Mouse (Mus musculus) neural tube, embryonic 11.5 days (tissue): ENCODE results near the gene Lcat. TPM values are rescaled to one million over a fixed set of nuclear protein-coding genes. Genes with fewer than 3 reads are reported as not detected.

Source experiments
- ATAC-seq: fragments of 200-750 bp; cut with Nextera tagmentation; 2 replicates; pipeline ENCODE4 v1.8.0; 2017; ENCODE audit warnings: moderate number of reproducible peaks, mild to moderate bottlenecking, moderate TSS enrichment, moderate library complexity; ENCODE audit not compliant: insufficient read depth, low FRiP score, low TSS enrichment
- DNase-seq: peaks from one replicate; pipeline ENCODE4 v3.0.0-alpha.2; 2015; ENCODE audit warnings: low spot score
- H3K27ac ChIP-seq: fragments of 300-500 bp; sonication (generic); 2 replicates; pipeline ENCODE4 v1.5.1; 2014; ENCODE audit warnings: low read depth, mild to moderate bottlenecking, low read length
- H3K27me3 ChIP-seq: fragments of 300-500 bp; sonication (generic); 2 replicates; pipeline ENCODE4 v1.6.1; 2014; ENCODE audit warnings: mild to moderate bottlenecking, low read length, mixed read lengths; ENCODE audit not compliant: control insufficient read depth, insufficient read depth
- H3K36me3 ChIP-seq: fragments of 300-500 bp; sonication (generic); 2 replicates; pipeline ENCODE4 v1.6.1; 2014; ENCODE audit warnings: mild to moderate bottlenecking, low read length, moderate library complexity, mixed read lengths; ENCODE audit not compliant: control insufficient read depth, insufficient read depth
- H3K4me1 ChIP-seq: fragments of 300-500 bp; sonication (generic); 2 replicates; pipeline ENCODE4 v1.6.1; 2014; ENCODE audit warnings: low read length, mixed read lengths; ENCODE audit not compliant: control insufficient read depth, insufficient read depth
- H3K4me2 ChIP-seq: fragments of 300-500 bp; sonication (generic); 2 replicates; pipeline ENCODE4 v1.6.1; 2014; ENCODE audit warnings: low read depth, mild to moderate bottlenecking, moderate library complexity
- H3K4me3 ChIP-seq: fragments of 300-500 bp; sonication (generic); 2 replicates; pipeline ENCODE4 v1.5.1; 2014; ENCODE audit warnings: low read depth, low read length
- H3K9ac ChIP-seq: fragments of 300-500 bp; sonication (generic); 2 replicates; pipeline ENCODE4 v1.6.1; 2014; ENCODE audit warnings: mild to moderate bottlenecking, low read length
- H3K9me3 ChIP-seq: fragments of 300-500 bp; sonication (generic); 2 replicates; pipeline ENCODE4 v1.6.1; 2016; ENCODE audit warnings: low read length; ENCODE audit not compliant: control insufficient read depth
- WGBS: fragments of 180-500 bp; shearing (Covaris S2); extraction: QIAGEN DNeasy Blood & Tissue Kit; methylation state at CpG from one replicate; pipeline ENCODE4 v1.1.7; 2014; 5-methylcytosine and 5-hydroxymethylcytosine counted together
- polyA plus RNA-seq: library from polyadenylated mRNA; unstranded; fragments of >200 nt; fragmentation: Nextera tagmentation; extraction: Ambion mirVana; gene quantifications from 2 replicates; pipeline ENCODE4 v1.2.1, GENCODE M21; 2014

Lcat gene
- polyA plus RNA-seq, 1 experiment from 2014 or later: 0.50 TPM

DNA sequence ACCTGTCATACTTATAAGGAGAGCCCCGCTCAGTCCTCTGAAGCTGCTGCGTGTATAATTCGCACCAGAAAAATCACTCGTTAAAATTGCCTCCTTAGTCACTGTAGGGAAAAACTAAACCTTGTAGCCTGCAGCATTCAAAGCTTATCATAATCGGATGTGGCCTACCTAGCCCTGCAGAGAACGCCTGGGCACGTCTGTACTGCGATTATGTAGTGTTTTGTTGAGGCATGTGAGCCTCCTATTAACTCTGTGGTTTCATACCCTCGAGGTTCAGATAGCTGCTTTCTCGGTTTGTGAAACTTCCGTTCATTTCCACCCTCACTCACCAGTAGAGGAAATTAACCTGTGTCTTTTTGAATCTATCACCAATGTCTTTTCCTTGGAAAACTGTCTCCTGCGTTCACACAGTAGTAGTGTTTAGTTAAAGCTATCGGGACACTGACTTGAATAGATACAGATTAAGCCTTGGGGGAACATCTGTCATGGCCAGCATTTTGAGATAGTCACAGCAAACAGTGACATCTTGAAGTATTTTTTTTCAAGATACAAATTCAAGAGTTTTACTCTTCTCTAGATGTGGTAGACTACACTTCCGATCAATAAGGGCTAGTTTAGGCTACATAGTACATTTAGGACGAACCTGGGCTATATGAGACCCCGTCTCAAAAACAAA lies 42.1 kb downstream of the Lcat start:
- Histone ChIP-seq H3K36me3 (no peaks in the 10 kb centered on the region), H3K9ac (peak overlapping the region; percentile 92), H3K4me3 (peak overlapping the region; percentile 83), H3K27ac (no peak overlapping the region), H3K27me3 (no peaks in the 10 kb centered on the region), H3K9me3 (no peaks in the 10 kb centered on the region), H3K4me1 (peaks cover 4% of the 10 kb centered on the region), H3K4me2 (peak overlapping the region; percentile 61)
- DNase-seq (no peak), ATAC-seq (no peak)
- WGBS: 43% methylated on average over 16 of the region's 16 CpGs

- Histone ChIP-seq H3K9me3 (no peaks in the 10 kb centered on the region), H3K4me2 (peak within 1 kb of the TSS; percentile 61), H3K36me3 (no peaks in the 10 kb centered on the region), H3K4me1 (peaks cover 4% of the 10 kb centered on the region), H3K9ac (peak within 1 kb of the TSS; percentile 92), H3K27ac (peak within 1 kb of the TSS; percentile 61), H3K27me3 (no peaks in the 10 kb centered on the region), H3K4me3 (peak within 1 kb of the TSS; percentile 83)
- DNase-seq (peak; percentile 96), ATAC-seq (peak; percentile 93)
- under 1% methylated on average over 68 of the region's 68 CpGs for WGBS
These were observed 42.8 kb downstream of the Lcat start, which contains the start of gene Pskh1 for GRCm38 (mm10) chr8:105900180-105900940. Pskh1 (plus strand) TSS chr8:105900441.

DNA sequence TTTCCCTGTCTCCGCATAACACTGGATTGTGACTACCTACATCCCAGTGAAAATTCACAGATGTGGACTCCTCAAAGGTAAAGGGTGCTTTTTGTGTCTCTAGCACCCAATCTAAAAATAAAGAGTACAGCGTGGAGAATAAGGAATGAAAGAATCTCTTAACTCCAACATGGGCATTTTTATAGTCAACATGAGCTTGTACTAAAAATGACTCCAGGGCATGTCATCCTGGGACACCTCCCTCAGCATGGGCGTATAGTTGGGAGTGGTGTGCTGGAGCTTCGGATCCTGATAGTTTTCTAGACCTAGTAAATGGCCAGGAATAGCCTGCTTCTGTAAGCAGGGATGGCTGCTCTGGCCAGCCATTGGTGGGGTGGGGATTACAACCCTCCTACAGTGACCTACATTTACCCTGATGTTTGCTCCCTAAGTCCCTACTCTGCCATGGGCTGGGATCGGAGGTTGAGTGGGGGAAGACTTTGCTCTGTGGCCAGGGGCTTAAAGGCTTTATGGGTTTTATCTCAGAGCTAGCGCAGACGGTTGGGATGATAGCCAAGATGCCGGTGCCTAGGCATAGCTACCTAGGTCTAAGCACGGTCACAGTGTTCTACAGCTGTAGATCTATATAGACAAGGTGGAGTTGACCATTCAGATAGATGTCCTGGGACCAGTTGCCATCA lies 45.2 kb downstream of the Lcat start:
- Histone ChIP-seq H3K9me3 (no peaks in the 10 kb centered on the region), H3K9ac (no peak overlapping the region), H3K4me2 (no peak overlapping the region), H3K27ac (no peak overlapping the region), H3K4me1 (peaks cover 7% of the 10 kb centered on the region), H3K36me3 (no peaks in the 10 kb centered on the region), H3K4me3 (no peak overlapping the region), H3K27me3 (no peaks in the 10 kb centered on the region)
- 87% methylated on average over 9 of the region's 9 CpGs for WGBS
- DNase-seq (no peak), ATAC-seq (no peak)

- no peak within 1 kb of the TSS for H3K27ac ChIP-seq
- H3K36me3 ChIP-seq: peaks cover 24% of the 10 kb centered on the region
- ATAC-seq (peak; percentile 92), DNase-seq (peak; percentile 77)
- H3K4me2 ChIP-seq: peak within 1 kb of the TSS; percentile 31
- no peaks in the 10 kb centered on the region for H3K9me3 ChIP-seq
- no peak within 1 kb of the TSS for H3K4me3 ChIP-seq
- H3K4me1 ChIP-seq: peaks cover 3% of the 10 kb centered on the region; the same call in 1 of the 2 replicates
- peak within 1 kb of the TSS; percentile 26; the same call in 1 of the 2 replicates for H3K9ac ChIP-seq
- WGBS: 3% methylated on average over 11 of the region's 11 CpGs
- H3K27me3 ChIP-seq: no peaks in the 10 kb centered on the region
These were observed 49.8 kb downstream of the Lcat start, which contains the start of gene Nrn1l for GRCm38 (mm10) chr8:105893339-105893738. Nrn1l (plus strand) TSS chr8:105893567.

- WGBS: 87% methylated on average over 6 of the region's 6 CpGs
- no peak overlapping the region for H3K4me3 ChIP-seq
- no peak overlapping the region for H3K27ac ChIP-seq
- H3K9me3 ChIP-seq: no peaks in the 10 kb centered on the region
- DNase-seq: no peak
- H3K36me3 ChIP-seq: peaks cover 32% of the 10 kb centered on the region
- no peak overlapping the region for H3K4me2 ChIP-seq
- peaks cover 3% of the 10 kb centered on the region; the same call in 1 of the 2 replicates for H3K4me1 ChIP-seq
- H3K27me3 ChIP-seq: no peaks in the 10 kb centered on the region
- ATAC-seq: no peak
- no peak overlapping the region for H3K9ac ChIP-seq
These were observed 50.8 kb downstream of the Lcat start for GRCm38 (mm10) chr8:105892432-105892831.

DNA sequence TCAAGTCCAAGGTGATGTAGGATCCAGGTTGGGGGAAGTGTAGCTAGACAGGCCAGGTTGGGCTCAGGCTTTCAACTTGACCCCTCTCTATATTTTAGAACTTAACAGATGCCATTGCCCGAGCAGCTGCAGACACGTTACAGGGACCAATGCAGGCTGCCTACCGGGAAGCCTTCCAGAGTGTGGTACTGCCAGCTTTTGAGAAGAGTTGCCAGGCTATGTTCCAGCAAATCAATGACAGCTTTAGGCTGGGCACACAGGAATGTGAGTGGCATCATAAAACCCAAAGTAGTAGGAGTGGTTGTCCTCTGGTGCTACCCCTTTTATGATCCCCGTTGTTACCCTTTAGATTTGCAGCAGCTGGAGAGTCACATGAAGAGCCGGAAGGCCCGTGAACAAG lies 52.3 kb downstream of the Lcat start:
- ATAC-seq: no peak
- H3K9ac ChIP-seq: no peak overlapping the region
- H3K4me3 ChIP-seq: no peak overlapping the region
- H3K4me1 ChIP-seq: peaks cover 3% of the 10 kb centered on the region; the same call in 1 of the 2 replicates
- H3K36me3 ChIP-seq: peaks cover 42% of the 10 kb centered on the region
- no peak overlapping the region for H3K4me2 ChIP-seq
- no peaks in the 10 kb centered on the region for H3K27me3 ChIP-seq
- no peak overlapping the region for H3K27ac ChIP-seq
- WGBS: 83% methylated on average over 6 of the region's 6 CpGs
- DNase-seq: no peak
- no peaks in the 10 kb centered on the region for H3K9me3 ChIP-seq

GRCm38 (mm10) chr8:105889756-105890465 lies 53.3 kb downstream of the Lcat start:
- H3K36me3 ChIP-seq: peaks cover 51% of the 10 kb centered on the region
- ATAC-seq: no peak
- peaks cover 3% of the 10 kb centered on the region; the same call in 1 of the 2 replicates for H3K4me1 ChIP-seq
- H3K27me3 ChIP-seq: no peaks in the 10 kb centered on the region
- no peak overlapping the region for H3K27ac ChIP-seq
- H3K9ac ChIP-seq: no peak overlapping the region
- no peaks in the 10 kb centered on the region for H3K9me3 ChIP-seq
- WGBS: 93% methylated on average over 12 of the region's 12 CpGs
- H3K4me2 ChIP-seq: no peak overlapping the region
- no peak overlapping the region for H3K4me3 ChIP-seq
- no peak for DNase-seq
